Mouse (Mus musculus): ENCODE measurements around the gene Slc25a43. TPM values are rescaled to one million over a fixed set of nuclear protein-coding genes. Genes with fewer than 3 reads are reported as not detected.

Gene Slc25a43
- polyA plus RNA-seq, 1 experiment from 2014 or later: 4.7 TPM

DNA sequence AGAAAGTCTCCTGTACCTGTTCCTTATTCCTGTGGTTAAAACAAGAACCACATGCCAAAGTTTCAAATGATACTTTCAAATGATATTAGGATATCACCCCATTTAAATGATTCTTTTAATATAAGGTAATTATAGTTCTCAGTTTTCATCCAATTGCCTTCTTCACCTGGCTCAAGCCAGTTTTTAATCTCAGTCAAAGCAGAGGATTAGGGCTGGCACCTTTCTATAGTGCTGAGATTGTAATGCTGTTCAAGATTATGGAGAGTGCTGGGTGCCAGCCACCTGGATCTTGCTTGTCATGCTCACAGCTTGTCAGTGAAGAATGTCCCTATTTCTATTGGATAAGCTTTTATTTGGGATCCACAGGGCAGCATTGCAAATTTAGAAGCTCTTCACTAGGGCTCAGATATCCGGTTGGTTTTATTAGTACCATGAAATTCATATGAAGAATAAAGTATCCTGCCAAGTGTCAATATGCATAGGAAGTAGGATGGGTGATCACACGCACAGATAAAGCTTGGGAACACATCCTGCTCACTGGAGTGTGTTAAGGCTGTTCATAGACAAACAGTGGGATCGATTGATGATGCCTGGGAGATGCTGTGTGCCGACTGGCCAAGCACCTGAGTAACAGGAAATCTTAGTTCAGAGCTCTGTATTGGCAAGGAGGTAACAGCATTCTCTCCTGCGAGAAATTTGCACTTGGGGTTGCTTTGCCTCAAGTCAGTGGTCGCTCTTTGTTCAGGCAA lies 55.8 kb downstream of the Slc25a43 start:
- H3K79me2 ChIP-seq (ENCODE audit: inconsistent target): peaks cover 4% of the 10 kb centered on the region; the same call in 1 of the 2 replicates
- 0 out of 2 replicates have a peak, but pooled peaks cover 6% of the 10 kb centered on the region for H3K36me3 ChIP-seq (ENCODE audit: inconsistent target)
- WGBS (ENCODE audit: missing documents): 75% methylated on average over 5 of the region's 6 CpGs
- no peak overlapping the region for H3K4me3 ChIP-seq (ENCODE audit: inconsistent target)
- H3K27ac ChIP-seq: no peak overlapping the region

GRCm38 (mm10) chrX:36803189-36803588 lies 59.7 kb downstream of the Slc25a43 start:
- WGBS (ENCODE audit: missing documents): 28% methylated on average over 5 of the region's 5 CpGs
- Histone ChIP-seq H3K27ac (peak overlapping the region; percentile 51), H3K4me3 (ENCODE audit: inconsistent target) (no peak overlapping the region), H3K36me3 (ENCODE audit: inconsistent target) (no peaks in the 10 kb centered on the region), H3K79me2 (ENCODE audit: inconsistent target) (no peaks in the 10 kb centered on the region)

GRCm38 (mm10) chrX:36804196-36804595 lies 60.7 kb downstream of the Slc25a43 start:
- H3K27ac ChIP-seq: peak overlapping the region; percentile 13; the same call in 1 of the 2 replicates
- H3K4me3 ChIP-seq (ENCODE audit: inconsistent target): no peak overlapping the region
- H3K36me3 ChIP-seq (ENCODE audit: inconsistent target): no peaks in the 10 kb centered on the region
- 63% methylated on average over 5 of the region's 5 CpGs for WGBS (ENCODE audit: missing documents)
- no peaks in the 10 kb centered on the region for H3K79me2 ChIP-seq (ENCODE audit: inconsistent target)

- no peaks in the 10 kb centered on the region for H3K79me2 ChIP-seq (ENCODE audit: inconsistent target)
- no peak overlapping the region for H3K27ac ChIP-seq
- no peak overlapping the region for H3K4me3 ChIP-seq (ENCODE audit: inconsistent target)
- WGBS (ENCODE audit: missing documents): 88% methylated on average over 5 of the region's 5 CpGs
- no peaks in the 10 kb centered on the region for H3K36me3 ChIP-seq (ENCODE audit: inconsistent target)
Measured at GRCm38 (mm10) chrX:36805466-36806235, 62.2 kb downstream of the Slc25a43 start.

- 19% methylated on average over 38 of the region's 45 CpGs for WGBS (ENCODE audit: missing documents)
- Histone ChIP-seq H3K36me3 (ENCODE audit: inconsistent target) (no peaks in the 10 kb centered on the region), H3K27ac (peak overlapping the region; percentile 40), H3K4me3 (ENCODE audit: inconsistent target) (peak overlapping the region; percentile 29), H3K79me2 (ENCODE audit: inconsistent target) (no peaks in the 10 kb centered on the region)
Measured at GRCm38 (mm10) chrX:36807360-36808317, 64.2 kb downstream of the Slc25a43 start.

- WGBS (ENCODE audit: missing documents): 50% methylated on average over 4 of the region's 6 CpGs
- Histone ChIP-seq H3K27ac (no peak overlapping the region), H3K4me3 (ENCODE audit: inconsistent target) (no peak overlapping the region), H3K79me2 (ENCODE audit: inconsistent target) (no peaks in the 10 kb centered on the region), H3K36me3 (ENCODE audit: inconsistent target) (no peaks in the 10 kb centered on the region)
Measured at GRCm38 (mm10) chrX:36808318-36808683, 64.8 kb downstream of the Slc25a43 start.

GRCm38 (mm10) chrX:36811377-36811776 lies 67.9 kb downstream of the Slc25a43 start:
- Histone ChIP-seq H3K4me3 (ENCODE audit: inconsistent target) (no peak overlapping the region), H3K79me2 (ENCODE audit: inconsistent target) (no peaks in the 10 kb centered on the region), H3K27ac (no peak overlapping the region), H3K36me3 (ENCODE audit: inconsistent target) (no peaks in the 10 kb centered on the region)
- WGBS (ENCODE audit: missing documents): 49% methylated on average over 5 of the region's 5 CpGs

DNA sequence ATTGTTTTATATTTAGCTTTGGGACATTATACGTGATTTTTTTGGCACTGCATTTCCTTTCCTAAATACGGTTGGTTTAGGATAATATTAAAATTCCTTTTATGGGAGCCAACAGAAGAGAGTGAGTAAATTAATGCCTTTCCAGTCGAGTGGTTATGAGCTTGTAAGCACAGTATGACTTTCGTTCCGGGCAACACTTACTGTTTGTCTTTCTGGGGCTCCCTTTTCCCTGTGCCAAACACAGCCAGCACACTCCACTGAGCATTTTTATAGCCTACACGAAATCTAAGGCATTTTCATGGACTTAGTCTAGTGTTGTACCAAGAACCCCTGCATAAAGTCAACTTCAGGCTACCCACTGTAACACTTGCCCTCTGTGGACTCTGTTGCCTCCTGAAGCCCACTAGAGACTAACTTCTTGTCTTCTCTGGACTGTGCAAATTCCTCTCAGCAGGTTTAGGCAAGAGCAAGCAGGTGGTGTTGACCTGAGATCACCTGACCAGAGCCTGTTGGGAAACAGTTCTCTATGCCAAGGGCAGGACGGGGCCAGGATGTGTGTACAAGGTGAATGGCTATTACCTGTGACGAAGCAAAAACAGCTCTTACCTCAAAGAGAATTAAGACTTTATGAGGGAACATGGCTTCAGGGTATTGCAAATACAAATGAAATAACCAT lies 70.8 kb downstream of the Slc25a43 start:
- WGBS (ENCODE audit: missing documents): 96% methylated on average over 8 of the region's 8 CpGs
- no peaks in the 10 kb centered on the region for H3K36me3 ChIP-seq (ENCODE audit: inconsistent target)
- H3K27ac ChIP-seq: no peak overlapping the region
- H3K79me2 ChIP-seq (ENCODE audit: inconsistent target): no peaks in the 10 kb centered on the region
- H3K4me3 ChIP-seq (ENCODE audit: inconsistent target): no peak overlapping the region

DNA sequence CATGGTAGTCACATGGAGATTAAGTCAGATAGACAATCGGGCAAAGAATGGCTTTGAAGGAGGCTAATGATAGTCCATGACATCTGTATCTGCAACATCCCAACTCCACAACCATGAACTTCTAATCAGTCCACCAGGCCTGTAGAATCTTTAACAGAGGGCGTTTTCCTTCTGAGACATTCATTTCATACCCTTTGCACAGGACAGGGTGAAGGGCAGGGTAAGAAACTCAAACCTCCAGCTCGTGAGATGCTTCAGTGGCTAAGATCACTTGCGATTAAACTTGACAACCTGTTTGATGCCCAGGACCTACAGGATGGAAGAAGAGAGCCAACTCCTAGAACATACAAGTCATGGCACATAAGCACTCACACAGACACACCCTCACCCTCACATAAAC lies 71.6 kb downstream of the Slc25a43 start:
- Histone ChIP-seq H3K36me3 (ENCODE audit: inconsistent target) (no peaks in the 10 kb centered on the region), H3K27ac (no peak overlapping the region)
- WGBS (ENCODE audit: missing documents): 93% methylated on average over 4 of the region's 4 CpGs

DNA sequence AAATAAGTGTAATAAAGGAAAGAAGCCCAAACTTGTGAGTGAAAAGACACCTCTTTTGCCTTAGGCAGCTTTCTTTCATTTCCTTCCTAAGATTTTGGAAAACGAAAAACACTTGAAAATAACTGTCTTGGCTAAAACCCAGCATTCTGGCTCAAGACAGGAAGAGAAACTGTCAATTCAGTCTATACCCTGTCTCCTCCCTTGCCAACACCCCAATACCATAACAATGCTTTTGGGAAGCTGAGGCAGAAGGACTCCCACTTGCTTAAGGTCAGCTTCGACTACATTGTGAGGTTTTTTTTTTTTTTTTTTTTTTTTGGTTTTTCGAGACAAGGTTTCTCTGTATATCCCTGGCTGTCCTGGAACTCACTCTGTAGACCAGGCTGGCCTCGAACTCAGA lies 72.0 kb downstream of the Slc25a43 start:
- 31% methylated on average over 2 of the region's 4 CpGs for WGBS (ENCODE audit: missing documents)
- no peak overlapping the region for H3K27ac ChIP-seq
- no peaks in the 10 kb centered on the region for H3K79me2 ChIP-seq (ENCODE audit: inconsistent target)
- no peak overlapping the region for H3K4me3 ChIP-seq (ENCODE audit: inconsistent target)
- H3K36me3 ChIP-seq (ENCODE audit: inconsistent target): no peaks in the 10 kb centered on the region

More for the DNA sequence above, 71.6 kb downstream of the Slc25a43 start:
- Histone ChIP-seq H3K4me3 (ENCODE audit: inconsistent target) (no peak overlapping the region), H3K79me2 (ENCODE audit: inconsistent target) (no peaks in the 10 kb centered on the region)

GRCm38 (mm10) chrX:36816368-36816899 lies 73.0 kb downstream of the Slc25a43 start:
- no peaks in the 10 kb centered on the region for H3K79me2 ChIP-seq (ENCODE audit: inconsistent target)
- H3K4me3 ChIP-seq (ENCODE audit: inconsistent target): no peak overlapping the region
- WGBS (ENCODE audit: missing documents): 81% methylated on average over 8 of the region's 8 CpGs
- H3K36me3 ChIP-seq (ENCODE audit: inconsistent target): no peaks in the 10 kb centered on the region
- H3K27ac ChIP-seq: no peak overlapping the region

GRCm38 (mm10) chrX:36816953-36817441 lies 73.5 kb downstream of the Slc25a43 start:
- Histone ChIP-seq H3K79me2 (ENCODE audit: inconsistent target) (no peaks in the 10 kb centered on the region), H3K4me3 (ENCODE audit: inconsistent target) (no peak overlapping the region), H3K36me3 (ENCODE audit: inconsistent target) (no peaks in the 10 kb centered on the region), H3K27ac (no peak overlapping the region)
- 58% methylated on average over 8 of the region's 10 CpGs for WGBS (ENCODE audit: missing documents)

DNA sequence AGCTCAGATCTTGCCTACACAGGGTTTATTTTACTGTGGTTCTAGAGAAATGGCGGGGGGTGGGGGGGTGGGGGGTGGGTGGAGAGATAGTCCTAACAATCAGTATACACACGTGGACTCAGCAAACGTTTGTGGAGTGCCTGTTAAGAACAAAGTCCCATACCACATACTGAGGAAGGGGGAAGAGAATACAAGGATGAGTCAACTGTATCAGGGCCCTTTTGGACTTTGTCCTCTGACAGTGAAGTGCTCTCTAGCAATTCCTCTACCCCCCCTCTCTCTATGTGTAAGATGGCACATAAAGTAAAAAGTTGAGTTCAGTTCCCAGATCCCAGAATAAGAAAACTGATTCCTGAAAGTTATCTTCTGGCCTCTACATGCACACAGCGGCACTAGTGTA lies 76.1 kb downstream of the Slc25a43 start:
- H3K4me3 ChIP-seq (ENCODE audit: inconsistent target): no peak overlapping the region
- no peaks in the 10 kb centered on the region for H3K79me2 ChIP-seq (ENCODE audit: inconsistent target)
- no peaks in the 10 kb centered on the region for H3K36me3 ChIP-seq (ENCODE audit: inconsistent target)
- 90% methylated on average over 2 of the region's 4 CpGs for WGBS (ENCODE audit: missing documents)
- no peak overlapping the region for H3K27ac ChIP-seq

Measured in macrophage (primary cell).